Mouse (Mus musculus) intestine, embryonic 15.5 days (tissue): ENCODE data around the gene Wdr91. TPM values are rescaled to one million over a fixed set of nuclear protein-coding genes. Genes with fewer than 3 reads are reported as not detected.

Experiments used
- ATAC-seq: fragments of 200-750 bp; cut with Nextera tagmentation; 2 replicates; pipeline ENCODE4 v1.8.0; 2017; ENCODE audit warnings: moderate TSS enrichment, moderate library complexity
- H3K27ac ChIP-seq: fragments of 300-500 bp; sonication (generic); 2 replicates; pipeline ENCODE4 v1.5.1; 2015; ENCODE audit warnings: mild to moderate bottlenecking, inconsistent platforms
- H3K27me3 ChIP-seq: fragments of 300-500 bp; sonication (generic); replicated peaks from 2 replicates; pipeline ENCODE4 v1.6.1; 2015; ENCODE audit warnings: inconsistent platforms
- H3K36me3 ChIP-seq: fragments of 300-500 bp; sonication (generic); 2 replicates; pipeline ENCODE4 v1.6.1; 2015; ENCODE audit warnings: inconsistent platforms
- H3K4me1 ChIP-seq: fragments of 300-500 bp; sonication (generic); replicated peaks from 2 replicates; pipeline ENCODE4 v1.6.1; 2015; ENCODE audit warnings: inconsistent platforms
- H3K4me2 ChIP-seq: fragments of 300-500 bp; sonication (generic); replicated peaks from 2 replicates; pipeline ENCODE4 v1.6.1; 2015; ENCODE audit warnings: mild to moderate bottlenecking, inconsistent platforms
- H3K4me3 ChIP-seq: fragments of 300-500 bp; sonication (generic); replicated peaks from 2 replicates; pipeline ENCODE4 v1.5.1; 2015; ENCODE audit warnings: inconsistent platforms
- H3K9ac ChIP-seq: fragments of 300-500 bp; sonication (generic); 2 replicates; pipeline ENCODE4 v1.6.1; 2015; ENCODE audit warnings: inconsistent platforms
- H3K9me3 ChIP-seq: fragments of 300-500 bp; sonication (generic); 2 replicates; pipeline ENCODE4 v1.6.1; 2016; ENCODE audit warnings: inconsistent platforms
- WGBS: fragments of 180-500 bp; shearing (Covaris S2); methylation state at CpG from one replicate; pipeline ENCODE4 v1.1.7; 2015; 5-methylcytosine and 5-hydroxymethylcytosine counted together
- polyA plus RNA-seq: library from polyadenylated mRNA; unstranded; fragments of >200 nt; fragmentation: Nextera tagmentation; extraction: Ambion mirVana; gene quantifications from 2 replicates; pipeline ENCODE4 v1.2.1, GENCODE M21; 2015

Wdr91 gene
- polyA plus RNA-seq, 1 experiment from 2014 or later: 8.4 TPM

- Histone ChIP-seq H3K4me1 (no peaks in the 10 kb centered on the region), H3K9ac (no peak overlapping the region), H3K4me2 (no peak overlapping the region), H3K9me3 (no peaks in the 10 kb centered on the region), H3K36me3 (peaks cover 6% of the 10 kb centered on the region; the same call in 1 of the 2 replicates), H3K27me3 (no peaks in the 10 kb centered on the region), H3K4me3 (no peak overlapping the region), H3K27ac (no peak overlapping the region)
- ATAC-seq: no peak
- 58% methylated on average over 16 of the region's 16 CpGs for WGBS
These were observed 14.4 kb downstream of the Wdr91 start for GRCm38 (mm10) chr6:34896168-34896780.

GRCm38 (mm10) chr6:34895569-34895968 lies 15.1 kb downstream of the Wdr91 start:
- H3K4me3 ChIP-seq: no peak overlapping the region
- no peaks in the 10 kb centered on the region for H3K4me1 ChIP-seq
- no peak overlapping the region for H3K9ac ChIP-seq
- H3K27ac ChIP-seq: no peak overlapping the region
- WGBS: 86% methylated on average over 7 of the region's 7 CpGs
- ATAC-seq: no peak
- no peaks in the 10 kb centered on the region for H3K9me3 ChIP-seq
- H3K4me2 ChIP-seq: no peak overlapping the region
- no peaks in the 10 kb centered on the region for H3K27me3 ChIP-seq
- peaks cover 6% of the 10 kb centered on the region; the same call in 1 of the 2 replicates for H3K36me3 ChIP-seq

- Histone ChIP-seq H3K9ac (no peak overlapping the region), H3K27ac (no peak overlapping the region), H3K9me3 (no peaks in the 10 kb centered on the region), H3K27me3 (no peaks in the 10 kb centered on the region), H3K4me3 (no peak overlapping the region), H3K36me3 (peaks cover 8% of the 10 kb centered on the region), H3K4me2 (no peak overlapping the region), H3K4me1 (0 out of 2 replicates have a peak, but pooled peaks cover 2% of the 10 kb centered on the region)
- 64% methylated on average over 4 of the region's 4 CpGs for WGBS
- ATAC-seq: no peak
These were observed 21.5 kb downstream of the Wdr91 start for GRCm38 (mm10) chr6:34889185-34889584.

- Histone ChIP-seq H3K27ac (no peak overlapping the region), H3K9me3 (no peaks in the 10 kb centered on the region), H3K4me3 (no peak overlapping the region), H3K9ac (no peak overlapping the region), H3K4me1 (0 out of 2 replicates have a peak, but pooled peaks cover 2% of the 10 kb centered on the region), H3K4me2 (no peak overlapping the region), H3K27me3 (no peaks in the 10 kb centered on the region), H3K36me3 (peaks cover 6% of the 10 kb centered on the region)
- WGBS: 80% methylated on average over 6 of the region's 6 CpGs
- no peak for ATAC-seq
These were observed 23.4 kb downstream of the Wdr91 start for GRCm38 (mm10) chr6:34887131-34887850.

- no peaks in the 10 kb centered on the region for H3K9me3 ChIP-seq
- 68% methylated on average over 7 of the region's 7 CpGs for whole genome bisulfite sequencing
- ATAC-seq: peak; percentile 81
- H3K9ac ChIP-seq: no peak overlapping the region
- no peak overlapping the region for H3K4me2 ChIP-seq
- peaks cover 12% of the 10 kb centered on the region for H3K36me3 ChIP-seq
- 0 out of 2 replicates have a peak, but pooled peaks cover 2% of the 10 kb centered on the region for H3K4me1 ChIP-seq
- peak overlapping the region; percentile 72 for H3K27ac ChIP-seq
- H3K27me3 ChIP-seq: no peaks in the 10 kb centered on the region
- H3K4me3 ChIP-seq: no peak overlapping the region
These were observed 26.0 kb downstream of the Wdr91 start for GRCm38 (mm10) chr6:34884724-34885123.

GRCm38 (mm10) chr6:34879911-34880475 lies 30.7 kb downstream of the Wdr91 start:
- no peak overlapping the region for H3K27ac ChIP-seq
- H3K4me2 ChIP-seq: no peak overlapping the region
- 57% methylated on average over 6 of the region's 6 CpGs for WGBS
- H3K36me3 ChIP-seq: 0 out of 2 replicates have a peak, but pooled peaks cover 7% of the 10 kb centered on the region
- no peak for ATAC-seq
- H3K27me3 ChIP-seq: no peaks in the 10 kb centered on the region
- no peak overlapping the region for H3K9ac ChIP-seq
- H3K9me3 ChIP-seq: no peaks in the 10 kb centered on the region
- H3K4me1 ChIP-seq: peaks cover 16% of the 10 kb centered on the region
- no peak overlapping the region for H3K4me3 ChIP-seq

- H3K4me1 ChIP-seq: peaks cover 20% of the 10 kb centered on the region
- no peaks in the 10 kb centered on the region for H3K27me3 ChIP-seq
- H3K36me3 ChIP-seq: 0 out of 2 replicates have a peak, but pooled peaks cover 7% of the 10 kb centered on the region
- peak overlapping the region; percentile 90; the same call in 1 of the 2 replicates for H3K27ac ChIP-seq
- H3K4me3 ChIP-seq: no peak overlapping the region
- H3K9ac ChIP-seq: no peak overlapping the region
- no peak overlapping the region for H3K4me2 ChIP-seq
- H3K9me3 ChIP-seq: no peaks in the 10 kb centered on the region
- 89% methylated on average over 16 of the region's 16 CpGs for WGBS
- no peak for ATAC-seq
These were observed 31.5 kb downstream of the Wdr91 start for GRCm38 (mm10) chr6:34879101-34879740.

GRCm38 (mm10) chr6:34877509-34878321 lies 33.0 kb downstream of the Wdr91 start, which contains the start of gene Cyren:
TSS of gene Cyren (minus strand) at chr6:34878060.
- Histone ChIP-seq H3K4me2 (peak within 1 kb of the TSS; percentile 66), H3K27me3 (no peaks in the 10 kb centered on the region), H3K9ac (peak within 1 kb of the TSS; percentile 82), H3K4me3 (peak within 1 kb of the TSS; percentile 65), H3K36me3 (0 out of 2 replicates have a peak, but pooled peaks cover 7% of the 10 kb centered on the region), H3K27ac (peak within 1 kb of the TSS; percentile 90), H3K4me1 (peaks cover 22% of the 10 kb centered on the region), H3K9me3 (no peaks in the 10 kb centered on the region)
- WGBS: under 1% methylated on average over 56 of the region's 56 CpGs
- peak; percentile 93 for ATAC-seq

GRCm38 (mm10) chr6:34876835-34877156 lies 33.9 kb downstream of the Wdr91 start:
- ATAC-seq: peak; percentile 30; the same call in 1 of the 2 replicates
- Histone ChIP-seq H3K4me1 (peaks cover 22% of the 10 kb centered on the region), H3K9me3 (no peaks in the 10 kb centered on the region), H3K36me3 (0 out of 2 replicates have a peak, but pooled peaks cover 7% of the 10 kb centered on the region), H3K9ac (peak overlapping the region; percentile 82; the same call in 1 of the 2 replicates), H3K4me2 (peak overlapping the region; percentile 66), H3K27ac (no peak overlapping the region), H3K4me3 (peak overlapping the region; percentile 65), H3K27me3 (no peaks in the 10 kb centered on the region)
- 23% methylated on average over 2 of the region's 2 CpGs for WGBS

GRCm38 (mm10) chr6:34875966-34876834 lies 34.5 kb downstream of the Wdr91 start:
- Histone ChIP-seq H3K4me2 (peak overlapping the region; percentile 66), H3K4me3 (no peak overlapping the region), H3K9ac (0 out of 2 replicates have a peak overlapping the region, but pooled peaks have one; percentile 82), H3K27ac (0 out of 2 replicates have a peak overlapping the region, but pooled peaks have one; percentile 7), H3K9me3 (no peaks in the 10 kb centered on the region), H3K4me1 (peaks cover 22% of the 10 kb centered on the region), H3K36me3 (0 out of 2 replicates have a peak, but pooled peaks cover 7% of the 10 kb centered on the region), H3K27me3 (no peaks in the 10 kb centered on the region)
- 53% methylated on average over 12 of the region's 12 CpGs for WGBS
- no peak; the same call in 1 of the 2 replicates for ATAC-seq
